Mouse (Mus musculus) hindbrain, embryonic 14.5 days (tissue): ENCODE measurements around the gene AC153137.1. TPM values are rescaled to one million over a fixed set of nuclear protein-coding genes. Genes with fewer than 3 reads are reported as not detected.
A peak's percentile ranks its signal among the peaks of the same experiment; 100 is the strongest.
"Not testable (repeated sequence)": the region's sequence is repeated elsewhere in the genome, so short reads cannot be mapped to it uniquely, and the experiment has no call there.

ENCODE experiments used
- ATAC-seq: fragments of 200-750 bp; cut with Nextera tagmentation; 2 replicates; pipeline ENCODE4 v1.8.0; 2017; ENCODE audit warnings: moderate number of reproducible peaks, mild to moderate bottlenecking, moderate TSS enrichment, moderate library complexity; ENCODE audit not compliant: low FRiP score
- DNase-seq: peaks from one replicate; pipeline ENCODE4 v3.0.0-alpha.2; 2015; ENCODE audit warnings: low spot score
- H3K27ac ChIP-seq: fragments of 300-500 bp; sonication (generic); 2 replicates; pipeline ENCODE4 v1.5.1; 2014; ENCODE audit warnings: mild to moderate bottlenecking, moderate library complexity
- H3K27me3 ChIP-seq: fragments of 300-500 bp; sonication (generic); 2 replicates; pipeline ENCODE4 v1.6.1; 2014; ENCODE audit warnings: mild to moderate bottlenecking, low read length, mixed read lengths; ENCODE audit not compliant: control insufficient read depth, insufficient read depth
- H3K36me3 ChIP-seq: fragments of 300-500 bp; sonication (generic); replicated peaks from 2 replicates; pipeline ENCODE4 v1.6.1; 2014; ENCODE audit not compliant: control insufficient read depth, insufficient read depth
- H3K4me1 ChIP-seq: fragments of 300-500 bp; sonication (generic); replicated peaks from 2 replicates; pipeline ENCODE4 v1.6.1; 2014; ENCODE audit warnings: antibody characterized with exemption, low read length, mixed read lengths; ENCODE audit not compliant: control insufficient read depth, insufficient read depth
- H3K4me2 ChIP-seq: fragments of 300-500 bp; sonication (generic); replicated peaks from 2 replicates; pipeline ENCODE4 v1.6.1; 2014; ENCODE audit warnings: mild to moderate bottlenecking, moderate library complexity
- H3K4me3 ChIP-seq: fragments of 300-500 bp; sonication (generic); replicated peaks from 2 replicates; pipeline ENCODE4 v1.5.1; 2014; ENCODE audit warnings: mild to moderate bottlenecking, low read length
- H3K9ac ChIP-seq: fragments of 300-500 bp; sonication (generic); 2 replicates; pipeline ENCODE4 v1.6.1; 2014
- H3K9me3 ChIP-seq: fragments of 300-500 bp; sonication (generic); 2 replicates; pipeline ENCODE4 v1.6.1; 2016; ENCODE audit warnings: low read length; ENCODE audit not compliant: control insufficient read depth
- WGBS: fragments of 180-500 bp; shearing (Covaris S2); extraction: QIAGEN DNeasy Blood & Tissue Kit; methylation state at CpG from one replicate; pipeline ENCODE4 v1.1.7; 2014; 5-methylcytosine and 5-hydroxymethylcytosine counted together
- polyA plus RNA-seq: library from polyadenylated mRNA; unstranded; fragments of >200 nt; fragmentation: Nextera tagmentation; extraction: Ambion mirVana; gene quantifications from 2 replicates; pipeline ENCODE4 v1.2.1, GENCODE M21; 2014

The AC153137.1 gene
- not detected in 2 replicates for polyA plus RNA-seq

DNA sequence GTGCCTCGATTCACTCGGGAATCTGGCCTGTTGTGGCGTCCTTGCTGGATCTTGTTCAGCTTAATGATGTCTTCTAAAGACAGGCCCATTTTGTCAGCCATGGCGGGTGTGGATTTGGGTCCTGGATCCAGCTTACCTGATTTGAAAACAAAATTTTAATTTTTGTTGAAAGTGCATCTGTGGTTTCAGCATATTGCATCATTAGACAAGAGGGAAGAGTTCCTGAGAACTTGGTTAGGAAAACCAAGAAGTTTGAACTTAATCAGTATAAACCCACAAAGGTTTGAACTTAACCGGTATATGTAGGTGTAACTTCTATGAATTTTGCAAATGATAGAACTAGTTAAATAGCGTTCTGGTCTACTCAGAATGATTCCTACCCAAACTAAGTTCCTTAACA, at the start of gene AC153137.1:
TSS of gene AC153137.1 (minus strand) at position 101 of the 400 bp plus-strand sequence.
- H3K4me2 ChIP-seq, H3K9me3 ChIP-seq, H3K9ac ChIP-seq, DNase-seq, H3K27me3 ChIP-seq, H3K36me3 ChIP-seq, H3K4me1 ChIP-seq, ATAC-seq, H3K27ac ChIP-seq, H3K4me3 ChIP-seq: not testable (repeated sequence)
- 92% methylated on average over 5 of the region's 6 CpGs for WGBS

GRCm38 (mm10) chr1:31023173-31023572, 45.4 kb upstream of the AC153137.1 start:
- H3K4me1 ChIP-seq: no peaks in the 10 kb centered on the region
- no peaks in the 10 kb centered on the region for H3K36me3 ChIP-seq
- no peaks in the 10 kb centered on the region for H3K9me3 ChIP-seq
- H3K27me3 ChIP-seq: no peaks in the 10 kb centered on the region
- no peak overlapping the region for H3K27ac ChIP-seq
- DNase-seq: no peak
- no peak for ATAC-seq
- H3K9ac ChIP-seq: no peak overlapping the region
- H3K4me3 ChIP-seq: no peak overlapping the region
- no peak overlapping the region for H3K4me2 ChIP-seq

DNA sequence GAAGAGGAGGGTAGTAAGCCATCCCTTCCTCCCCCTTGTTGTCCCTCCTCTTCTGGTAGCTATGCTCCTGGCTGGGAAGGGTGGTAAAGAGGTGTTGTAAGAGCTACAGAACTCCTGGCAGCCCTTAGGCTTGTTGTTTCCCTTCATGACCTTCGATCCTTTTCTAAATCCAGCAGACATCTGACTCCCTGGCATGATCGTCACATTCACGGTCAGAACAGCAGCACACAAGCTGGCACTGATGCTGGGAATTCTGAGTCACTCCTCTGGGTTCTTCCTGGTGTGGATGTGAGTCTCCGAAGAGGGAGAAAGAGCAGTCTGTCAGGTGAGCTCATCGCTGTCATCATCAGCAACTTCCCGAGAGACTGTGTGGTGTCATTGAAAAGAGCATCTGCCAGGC, 41.5 kb upstream of the AC153137.1 start:
- no peak for ATAC-seq
- WGBS: 88% methylated on average over 6 of the region's 6 CpGs
- H3K4me3 ChIP-seq: no peak overlapping the region

DNA sequence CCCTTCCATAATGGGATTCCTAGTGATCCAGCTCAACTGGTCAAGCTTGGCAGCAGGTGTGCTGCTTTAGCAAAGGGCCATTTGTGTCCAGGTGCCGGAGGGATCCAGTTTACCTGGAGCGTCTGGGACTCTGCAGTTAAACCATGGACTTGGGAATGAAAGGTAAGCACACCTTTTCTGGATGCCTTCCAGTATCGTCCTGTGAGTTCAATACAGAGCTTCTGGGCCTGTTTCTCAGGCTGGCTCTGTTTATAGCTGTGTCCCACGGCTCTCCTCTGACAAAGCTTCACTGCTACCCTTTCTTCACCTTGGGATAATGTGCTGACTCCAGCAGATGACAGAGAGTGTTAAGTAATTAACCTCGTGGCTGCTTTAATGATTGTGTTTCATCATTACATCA, 39.6 kb upstream of the AC153137.1 start:
- Histone ChIP-seq H3K9me3 (no peaks in the 10 kb centered on the region), H3K4me3 (no peak overlapping the region), H3K4me2 (no peak overlapping the region), H3K27me3 (no peaks in the 10 kb centered on the region), H3K4me1 (no peaks in the 10 kb centered on the region), H3K36me3 (no peaks in the 10 kb centered on the region), H3K27ac (no peak overlapping the region), H3K9ac (no peak overlapping the region)
- no peak for ATAC-seq
- no peak for DNase-seq
- 79% methylated on average over 5 of the region's 5 CpGs for WGBS

More for the DNA sequence above, 41.5 kb upstream of the AC153137.1 start:
- Histone ChIP-seq H3K9ac (no peak overlapping the region), H3K36me3 (no peaks in the 10 kb centered on the region), H3K4me1 (no peaks in the 10 kb centered on the region), H3K27me3 (no peaks in the 10 kb centered on the region), H3K27ac (no peak overlapping the region), H3K4me2 (no peak overlapping the region), H3K9me3 (no peaks in the 10 kb centered on the region)
- no peak for DNase-seq

DNA sequence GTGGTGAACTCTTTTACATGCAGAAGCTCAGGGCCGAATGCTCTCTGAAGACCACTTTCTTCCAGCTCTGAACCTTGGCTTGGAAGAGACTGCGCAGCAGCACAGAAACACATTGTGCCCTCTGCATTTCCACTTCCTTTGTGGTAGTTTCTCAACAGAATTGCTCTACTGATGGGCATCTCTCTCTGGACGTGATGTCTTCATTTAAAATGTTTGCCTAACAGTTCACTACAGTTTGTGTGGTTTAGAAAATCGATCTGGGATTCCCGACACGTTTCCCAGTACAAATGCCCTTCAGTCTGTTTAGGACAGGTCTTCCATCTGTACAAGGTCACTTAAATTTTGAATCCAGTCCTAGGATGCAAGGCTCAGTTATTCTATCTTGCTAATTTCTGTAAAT, 38.3 kb upstream of the AC153137.1 start:
- ATAC-seq: no peak

DNA sequence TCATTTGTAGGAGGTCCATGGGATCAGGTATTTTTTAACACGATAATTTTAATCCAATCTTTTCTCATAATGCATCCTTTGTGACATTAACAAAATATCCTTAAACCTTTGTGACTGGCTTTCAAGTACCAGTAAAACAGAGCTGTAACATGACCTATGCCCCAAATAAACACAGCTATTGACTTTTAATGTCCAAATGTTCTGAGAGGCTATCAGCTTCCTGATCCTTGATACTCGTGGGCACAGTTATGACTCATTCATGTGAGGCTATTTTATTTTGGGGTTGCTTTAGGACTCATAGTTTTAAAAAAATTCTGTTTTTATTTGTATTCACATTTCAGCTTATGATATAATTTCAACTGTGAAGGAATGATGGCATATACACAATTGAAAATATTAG, 37.5 kb upstream of the AC153137.1 start:
- H3K4me2 ChIP-seq: no peak overlapping the region
- 73% methylated on average over 2 of the region's 2 CpGs for WGBS
- ATAC-seq (no peak), DNase-seq (no peak)
- H3K4me3 ChIP-seq: no peak overlapping the region
- H3K27me3 ChIP-seq: no peaks in the 10 kb centered on the region
- H3K36me3 ChIP-seq: no peaks in the 10 kb centered on the region
- no peak overlapping the region for H3K9ac ChIP-seq
- H3K9me3 ChIP-seq: no peaks in the 10 kb centered on the region
- H3K4me1 ChIP-seq: no peaks in the 10 kb centered on the region
- no peak overlapping the region for H3K27ac ChIP-seq

More for the DNA sequence above, 38.3 kb upstream of the AC153137.1 start:
- no peaks in the 10 kb centered on the region for H3K4me1 ChIP-seq
- WGBS: 91% methylated on average over 6 of the region's 6 CpGs
- H3K27me3 ChIP-seq: no peaks in the 10 kb centered on the region
- H3K9me3 ChIP-seq: no peaks in the 10 kb centered on the region
- no peaks in the 10 kb centered on the region for H3K36me3 ChIP-seq
- no peak overlapping the region for H3K4me3 ChIP-seq
- H3K4me2 ChIP-seq: no peak overlapping the region
- DNase-seq: no peak
- H3K27ac ChIP-seq: no peak overlapping the region
- no peak overlapping the region for H3K9ac ChIP-seq

GRCm38 (mm10) chr1:30977239-30977638, 529 bp downstream of the AC153137.1 start:
- H3K27ac ChIP-seq, H3K4me1 ChIP-seq, DNase-seq, ATAC-seq, H3K36me3 ChIP-seq, H3K4me3 ChIP-seq, H3K27me3 ChIP-seq, H3K9me3 ChIP-seq, H3K4me2 ChIP-seq, H3K9ac ChIP-seq: not testable (repeated sequence)
- WGBS: 86% methylated on average over 7 of the region's 7 CpGs

DNA sequence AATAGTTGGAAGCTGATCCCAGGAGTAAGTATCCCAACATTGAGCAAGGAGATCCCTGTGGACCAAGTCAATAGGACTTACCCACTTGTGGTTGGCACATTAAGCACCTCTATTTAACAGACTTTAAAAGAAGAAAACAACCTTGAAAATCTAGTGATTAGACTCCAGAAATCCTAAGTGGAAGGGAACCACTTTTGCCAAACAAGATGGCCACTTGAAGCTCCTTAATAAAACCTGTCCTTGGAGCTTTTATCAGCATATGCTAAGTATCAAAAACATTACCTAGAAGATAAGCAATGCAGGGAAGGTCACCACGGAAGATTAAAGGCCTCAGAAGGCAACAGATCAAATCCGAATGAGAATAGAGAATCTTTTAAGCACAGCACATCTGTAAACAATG, 26.0 kb downstream of the AC153137.1 start:
- DNase-seq: no peak
- Histone ChIP-seq H3K27ac (no peak overlapping the region), H3K4me3 (no peak overlapping the region), H3K4me1 (peaks cover 12% of the 10 kb centered on the region), H3K36me3 (no peaks in the 10 kb centered on the region), H3K27me3 (no peaks in the 10 kb centered on the region), H3K9me3 (no peaks in the 10 kb centered on the region), H3K9ac (no peak overlapping the region), H3K4me2 (no peak overlapping the region)
- WGBS: 88% methylated on average over 2 of the region's 2 CpGs
- no peak for ATAC-seq

DNA sequence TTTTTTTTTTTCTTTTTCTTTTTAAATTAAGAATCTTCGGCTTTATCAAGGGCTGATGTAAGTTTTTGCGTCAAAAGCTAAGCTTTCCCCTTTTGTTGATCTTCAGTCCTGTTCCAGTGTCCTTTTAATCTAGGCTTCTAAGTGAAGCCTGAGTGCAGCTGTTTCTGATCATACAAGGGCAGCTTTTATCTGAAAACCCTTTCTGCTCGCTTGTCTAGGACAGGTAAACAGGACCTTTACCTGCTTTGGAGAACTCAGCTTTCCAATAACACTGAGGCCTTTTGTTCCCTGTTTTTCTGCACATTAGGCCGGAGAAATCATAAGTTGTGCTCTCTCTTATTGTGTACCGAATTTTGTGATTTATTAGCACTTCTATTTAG, 27.3 kb downstream of the AC153137.1 start:
- ATAC-seq (no peak), DNase-seq (no peak)
- whole genome bisulfite sequencing: 47% methylated on average over 5 of the region's 5 CpGs
- Histone ChIP-seq H3K4me3 (peak overlapping the region; percentile 90), H3K27me3 (no peaks in the 10 kb centered on the region), H3K36me3 (peaks cover 4% of the 10 kb centered on the region; the same call in 1 of the 2 replicates), H3K27ac (peak overlapping the region; percentile 100), H3K4me1 (peaks cover 16% of the 10 kb centered on the region), H3K9me3 (no peaks in the 10 kb centered on the region), H3K9ac (peak overlapping the region; percentile 98), H3K4me2 (peak overlapping the region; percentile 60)
